Mouse (Mus musculus) liver, embryonic 15.5 days (tissue): ENCODE results near the gene Noc2l. TPM values are rescaled to one million over a fixed set of nuclear protein-coding genes. Genes with fewer than 3 reads are reported as not detected.

ENCODE experiments used
- ATAC-seq: fragments of 200-750 bp; cut with Nextera tagmentation; 2 replicates; pipeline ENCODE4 v1.8.0; 2017; ENCODE audit warnings: moderate number of reproducible peaks, mild to moderate bottlenecking, moderate library complexity; ENCODE audit not compliant: insufficient read depth
- H3K27ac ChIP-seq: fragments of 300-500 bp; sonication (generic); replicated peaks from 2 replicates; pipeline ENCODE4 v1.5.1; 2015; ENCODE audit warnings: mild to moderate bottlenecking, inconsistent platforms
- H3K27me3 ChIP-seq: fragments of 300-500 bp; sonication (generic); 2 replicates; pipeline ENCODE4 v1.6.1; 2015; ENCODE audit warnings: mild to moderate bottlenecking, inconsistent platforms
- H3K36me3 ChIP-seq: fragments of 300-500 bp; sonication (generic); replicated peaks from 2 replicates; pipeline ENCODE4 v1.6.1; 2015; ENCODE audit warnings: moderate library complexity, mild to moderate bottlenecking, inconsistent platforms
- H3K4me1 ChIP-seq: fragments of 300-500 bp; sonication (generic); replicated peaks from 2 replicates; pipeline ENCODE4 v1.6.1; 2015; ENCODE audit warnings: inconsistent platforms
- H3K4me2 ChIP-seq: fragments of 300-500 bp; sonication (generic); 2 replicates; pipeline ENCODE4 v1.6.1; 2015; ENCODE audit warnings: moderate library complexity, mild to moderate bottlenecking, inconsistent platforms
- H3K4me3 ChIP-seq: fragments of 300-500 bp; sonication (generic); replicated peaks from 2 replicates; pipeline ENCODE4 v1.5.1; 2015; ENCODE audit warnings: mild to moderate bottlenecking, inconsistent platforms
- H3K9ac ChIP-seq: fragments of 300-500 bp; sonication (generic); 2 replicates; pipeline ENCODE4 v1.6.1; 2015; ENCODE audit warnings: moderate library complexity, mild to moderate bottlenecking, inconsistent platforms
- H3K9me3 ChIP-seq: fragments of 300-500 bp; sonication (generic); replicated peaks from 2 replicates; pipeline ENCODE4 v1.6.1; 2016; ENCODE audit warnings: inconsistent platforms
- WGBS: fragments of 180-500 bp; shearing (Covaris S2); methylation state at CpG from one replicate; pipeline ENCODE4 v1.1.7; 2015; ENCODE audit warnings: mixed read lengths; ENCODE audit not compliant: insufficient replicate concordance; 5-methylcytosine and 5-hydroxymethylcytosine counted together
- microRNA-seq: library from miRNA; unstranded; fragments of <30 nt; microRNA quantifications from one replicate; pipeline ENCODE4, GENCODE M21; 2016
- polyA plus RNA-seq: library from polyadenylated mRNA; unstranded; fragments of >200 nt; fragmentation: Nextera tagmentation; extraction: Ambion mirVana; gene quantifications from 2 replicates; pipeline ENCODE4 v1.2.1, GENCODE M21; 2015

Noc2l gene
- polyA plus RNA-seq, 1 experiment from 2014 or later: 44.5 TPM

DNA sequence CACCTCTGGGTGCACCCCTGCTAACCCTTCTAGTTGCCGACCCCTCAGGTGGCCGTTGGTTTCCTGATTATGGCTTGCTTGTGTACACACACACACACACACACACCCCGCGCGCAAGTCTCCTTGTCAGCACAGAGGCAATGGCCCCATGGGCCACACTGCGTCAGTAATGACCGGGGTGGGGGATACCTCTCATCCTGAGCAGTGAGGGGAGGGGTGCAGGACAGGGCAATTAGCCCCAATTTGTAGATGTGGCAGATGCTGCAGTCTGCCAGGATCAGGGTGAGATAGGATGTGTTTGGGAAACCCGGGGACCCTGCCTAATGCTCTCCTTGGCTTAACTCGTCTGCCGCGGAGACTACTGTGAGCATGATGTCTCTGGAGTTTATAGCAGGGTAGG, 13.8 kb downstream of the Noc2l start:
- 58% methylated on average over 11 of the region's 11 CpGs for WGBS
- peaks cover 4% of the 10 kb centered on the region for H3K27me3 ChIP-seq
- H3K4me3 ChIP-seq: no peak overlapping the region
- no peak for ATAC-seq
- peak overlapping the region; percentile 96 for H3K27ac ChIP-seq
- H3K36me3 ChIP-seq: peaks cover 75% of the 10 kb centered on the region
- no peaks in the 10 kb centered on the region for H3K9me3 ChIP-seq
- H3K4me1 ChIP-seq: peaks cover 61% of the 10 kb centered on the region
- H3K4me2 ChIP-seq: no peak overlapping the region
- H3K9ac ChIP-seq: no peak overlapping the region

DNA sequence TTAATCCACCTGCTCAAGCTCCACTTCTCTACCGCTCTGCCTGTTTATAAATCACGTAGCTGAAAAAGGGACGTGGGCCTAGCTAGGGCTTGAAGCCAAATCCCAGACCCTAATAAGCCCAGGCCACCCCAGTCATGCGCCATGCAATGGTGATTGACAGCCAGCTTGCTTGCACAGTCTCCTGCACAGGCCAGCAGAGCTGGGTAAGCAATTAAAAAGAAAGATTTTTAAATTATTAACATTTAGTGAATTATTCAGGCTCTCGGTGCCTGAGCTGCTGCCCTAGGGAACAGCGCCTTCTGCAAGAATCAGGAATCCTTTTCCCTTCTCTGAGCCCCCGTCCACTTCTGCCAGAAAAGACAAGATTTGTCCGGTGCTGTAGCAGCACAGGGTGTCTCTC, 15.3 kb downstream of the Noc2l start:
- peaks cover 73% of the 10 kb centered on the region for H3K4me1 ChIP-seq
- peak overlapping the region; percentile 42 for H3K4me3 ChIP-seq
- peak overlapping the region; percentile 60 for H3K9ac ChIP-seq
- H3K4me2 ChIP-seq: peak overlapping the region; percentile 69
- no peak for ATAC-seq
- H3K36me3 ChIP-seq: peaks cover 60% of the 10 kb centered on the region
- peak overlapping the region; percentile 96 for H3K27ac ChIP-seq
- 82% methylated on average over 8 of the region's 8 CpGs for WGBS
- H3K27me3 ChIP-seq: peaks cover 16% of the 10 kb centered on the region
- no peaks in the 10 kb centered on the region for H3K9me3 ChIP-seq

GRCm38 (mm10) chr4:156252140-156252539, 16.3 kb downstream of the Noc2l start:
- peak overlapping the region; percentile 60 for H3K9ac ChIP-seq
- peak overlapping the region; percentile 42 for H3K4me3 ChIP-seq
- peak; percentile 40 for ATAC-seq
- no peaks in the 10 kb centered on the region for H3K9me3 ChIP-seq
- H3K36me3 ChIP-seq: peaks cover 50% of the 10 kb centered on the region
- peak overlapping the region; percentile 96 for H3K27ac ChIP-seq
- peak overlapping the region; percentile 69 for H3K4me2 ChIP-seq
- H3K27me3 ChIP-seq: peaks cover 16% of the 10 kb centered on the region
- 19% methylated on average over 7 of the region's 7 CpGs for WGBS
- peaks cover 65% of the 10 kb centered on the region for H3K4me1 ChIP-seq

DNA sequence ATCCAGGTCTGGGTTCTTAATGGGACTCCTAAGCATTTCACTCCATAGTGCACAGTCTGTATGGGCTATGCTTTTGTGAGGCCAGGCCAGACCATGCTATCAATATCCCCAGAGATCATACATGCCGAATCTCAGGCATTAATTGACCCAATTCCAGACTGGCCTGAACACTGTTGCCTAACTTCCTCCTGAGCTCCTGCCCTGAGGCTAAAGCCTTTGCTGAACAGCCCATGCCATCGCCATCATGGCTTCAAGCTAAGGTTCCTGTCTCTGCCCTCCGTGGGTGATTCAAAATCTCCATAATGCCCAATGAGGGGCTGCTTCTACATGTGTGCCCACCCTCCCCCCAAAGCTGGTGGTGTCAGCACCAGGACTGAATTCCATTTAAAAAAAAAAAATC, 16.8 kb downstream of the Noc2l start:
- Histone ChIP-seq H3K4me2 (peak overlapping the region; percentile 69), H3K27ac (peak overlapping the region; percentile 96), H3K9me3 (no peaks in the 10 kb centered on the region), H3K36me3 (peaks cover 45% of the 10 kb centered on the region), H3K27me3 (peaks cover 16% of the 10 kb centered on the region), H3K4me1 (peaks cover 65% of the 10 kb centered on the region), H3K9ac (peak overlapping the region; percentile 60), H3K4me3 (peak overlapping the region; percentile 42)
- WGBS: 13% methylated on average over 3 of the region's 3 CpGs
- ATAC-seq: peak; percentile 13

- Histone ChIP-seq H3K27me3 (peaks cover 16% of the 10 kb centered on the region), H3K4me1 (peaks cover 65% of the 10 kb centered on the region), H3K9me3 (no peaks in the 10 kb centered on the region), H3K27ac (peak overlapping the region; percentile 96), H3K36me3 (peaks cover 41% of the 10 kb centered on the region), H3K4me3 (peak overlapping the region; percentile 42), H3K4me2 (peak overlapping the region; percentile 69), H3K9ac (peak overlapping the region; percentile 60)
- ATAC-seq: peak; percentile 85
- 16% methylated on average over 7 of the region's 7 CpGs for WGBS
Observed at GRCm38 (mm10) chr4:156253043-156253442, 17.2 kb downstream of the Noc2l start.

GRCm38 (mm10) chr4:156254361-156255077, 18.7 kb downstream of the Noc2l start:
- Histone ChIP-seq H3K27ac (peak overlapping the region; percentile 97), H3K4me2 (peak overlapping the region; percentile 78), H3K4me3 (peak overlapping the region; percentile 66), H3K4me1 (peaks cover 51% of the 10 kb centered on the region), H3K36me3 (peaks cover 26% of the 10 kb centered on the region), H3K27me3 (peaks cover 16% of the 10 kb centered on the region), H3K9ac (peak overlapping the region; percentile 80), H3K9me3 (no peaks in the 10 kb centered on the region)
- ATAC-seq: peak; percentile 52
- WGBS: under 1% methylated on average over 28 of the region's 30 CpGs

DNA sequence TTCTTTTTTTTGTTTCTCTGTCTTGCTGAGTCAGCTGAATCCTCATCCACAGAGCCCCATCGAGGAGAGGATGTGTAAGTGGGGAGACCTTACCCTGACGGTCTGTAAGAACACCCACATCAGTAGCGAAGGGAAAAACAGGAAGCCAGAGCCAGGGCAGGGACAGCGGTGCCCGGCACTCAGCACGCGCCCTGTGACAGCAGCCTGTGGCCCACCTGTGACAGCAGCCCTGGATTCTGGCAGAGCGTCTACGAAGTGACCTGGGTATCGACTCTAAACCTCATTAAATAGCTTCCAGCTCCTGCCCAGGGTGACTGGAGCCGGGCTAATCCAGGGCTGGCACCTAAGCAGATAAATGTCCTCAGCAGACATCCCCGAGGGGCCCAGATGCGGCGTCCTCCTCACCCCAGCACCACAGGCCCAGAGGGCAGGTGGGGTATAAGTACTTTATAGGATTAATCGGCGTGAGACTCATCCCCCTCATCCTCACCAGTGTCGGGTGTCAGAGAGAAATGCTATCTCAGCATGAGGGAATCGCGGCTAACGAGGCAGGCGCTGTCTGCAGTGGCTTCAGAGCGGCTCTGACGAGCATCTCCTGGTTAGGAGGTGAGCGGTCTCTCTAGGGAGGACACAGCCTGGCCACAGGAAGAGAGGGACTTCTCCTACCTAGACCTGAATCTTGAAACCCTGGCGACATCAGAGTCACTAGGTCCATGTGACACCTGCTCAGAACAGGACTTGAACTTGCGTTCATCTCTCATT, 19.4 kb downstream of the Noc2l start, which contains the start of gene Samd11:
Samd11 (minus strand) TSS at position 580 of the 762 bp plus-strand sequence.
- Histone ChIP-seq H3K4me1 (peaks cover 44% of the 10 kb centered on the region), H3K9me3 (no peaks in the 10 kb centered on the region), H3K4me2 (peak within 1 kb of the TSS; percentile 78), H3K27ac (peak within 1 kb of the TSS; percentile 97), H3K9ac (peak within 1 kb of the TSS; percentile 80), H3K36me3 (peaks cover 18% of the 10 kb centered on the region), H3K4me3 (peak within 1 kb of the TSS; percentile 66), H3K27me3 (peaks cover 16% of the 10 kb centered on the region)
- WGBS: 4% methylated on average over 26 of the region's 26 CpGs
- peak; percentile 29 for ATAC-seq

Small RNA genes lying within 50 kb of the gene (microRNA-seq; reads per million reads assigned to microRNA genes)
- 1.3 reads per million for gene Mir7658

Other genes with a start within 250 kb of the Noc2l start
- gene B3galt6, start 243.4 kb upstream of the Noc2l start, polyA plus RNA-seq: 4.4 and 4.6 TPM in 2 replicates
- 77.0 and 81.4 TPM in 2 replicates for gene Sdf4, start 243.1 kb upstream of the Noc2l start, polyA plus RNA-seq
- gene Tnfrsf4, start 222.2 kb upstream of the Noc2l start, polyA plus RNA-seq: 0.23 and 0.51 TPM in 2 replicates
- 0.66 and 0.73 TPM in 2 replicates for gene Tnfrsf18, start 209.8 kb upstream of the Noc2l start, polyA plus RNA-seq
- gene Ttll10, start 176.6 kb upstream of the Noc2l start, polyA plus RNA-seq: 0.22 and 0.58 TPM in 2 replicates
- gene 9430015G10Rik, start 126.0 kb upstream of the Noc2l start, polyA plus RNA-seq: 10.5 and 12.3 TPM in 2 replicates
- 0.08 and 0.18 TPM in 2 replicates for gene Rnf223, start 105.5 kb upstream of the Noc2l start, polyA plus RNA-seq
- gene Agrn, start 38.5 kb upstream of the Noc2l start, polyA plus RNA-seq: 6.7 and 8.6 TPM in 2 replicates
- 9.8 and 13.4 TPM in 2 replicates for gene Isg15, start 35.2 kb upstream of the Noc2l start, polyA plus RNA-seq
- gene AW011738, start 32.7 kb upstream of the Noc2l start, polyA plus RNA-seq: 1.1 and 1.3 TPM in 2 replicates
- 0.20 and 0.32 TPM in 2 replicates for gene Perm1, start 20.1 kb upstream of the Noc2l start, polyA plus RNA-seq
- 4.0 and 4.8 TPM in 2 replicates for gene Plekhn1, start 1.2 kb upstream of the Noc2l start, polyA plus RNA-seq
- 37.0 and 42.2 TPM in 2 replicates for gene Samd11, start 19.6 kb downstream of the Noc2l start, polyA plus RNA-seq
- gene Vmn2r-ps159, start 95.1 kb downstream of the Noc2l start, polyA plus RNA-seq: not detected in 2 replicates